Mouse (Mus musculus): Measurements from ENCODE around the gene Prok2. TPM values are rescaled to one million over a fixed set of nuclear protein-coding genes. Genes with fewer than 3 reads are reported as not detected.

Prok2 gene
- total RNA-seq, 2 experiments from 2014 or later, result 0.26 to 0.61 TPM

Other genes starting within 250 kb of the Prok2 start
- gene Foxp1, start 203.7 kb downstream of the Prok2 start, total RNA-seq (2021), result 100 to 1,000 TPM; 133 to 135 TPM
- gene Eif4e3, start 59.6 kb downstream of the Prok2 start, total RNA-seq (2021), result 10 to 100 TPM; 19.4 to 20.0 TPM
- 1 to 10 TPM; 7.2 to 8.7 TPM for gene Gm20696, start 59.6 kb downstream of the Prok2 start, total RNA-seq (2021)
- gene Gpr27, start 33.7 kb downstream of the Prok2 start, total RNA-seq (2021), result 10 to 100 TPM; 39.9 to 47.2 TPM